Mouse (Mus musculus) induced T-regulatory cell, adult 2 months (primary cell): ENCODE data around the gene Dus3l.

ENCODE experiments used
- DNase-seq: peaks from one replicate; pipeline ENCODE4 v3.0.0-alpha.2; 2012; ENCODE audit warnings: low read depth

Gene Dus3l

GRCm38 (mm10) chr17:56792588-56792987 is 28.0 kb downstream of the Dus3l start:
- DNase-seq: no peak

GRCm38 (mm10) chr17:56793614-56794319 is 29.2 kb downstream of the Dus3l start:
- DNase-seq: no peak

GRCm38 (mm10) chr17:56799276-56799675 is 34.7 kb downstream of the Dus3l start:
- no peak for DNase-seq

GRCm38 (mm10) chr17:56802065-56802464 is 37.5 kb downstream of the Dus3l start:
- DNase-seq: no peak

GRCm38 (mm10) chr17:56804952-56805351 is 40.4 kb downstream of the Dus3l start:
- no peak for DNase-seq

GRCm38 (mm10) chr17:56805784-56806183 is 41.2 kb downstream of the Dus3l start:
- DNase-seq: no peak

- peak; percentile 76 for DNase-seq
Measured at GRCm38 (mm10) chr17:56808518-56808917, 44.0 kb downstream of the Dus3l start.

GRCm38 (mm10) chr17:56810245-56810644 is 45.7 kb downstream of the Dus3l start:
- no peak for DNase-seq

GRCm38 (mm10) chr17:56814316-56815056 is 49.9 kb downstream of the Dus3l start:
- peak; percentile 61 for DNase-seq

- DNase-seq: no peak
Measured at GRCm38 (mm10) chr17:56815057-56815345, 50.4 kb downstream of the Dus3l start.

GRCm38 (mm10) chr17:56818067-56818636 is 53.6 kb downstream of the Dus3l start:
- DNase-seq: peak; percentile 59

GRCm38 (mm10) chr17:56819032-56819545 is 54.5 kb downstream of the Dus3l start:
- DNase-seq: no peak
